Mouse (Mus musculus): ENCODE measurements around the gene Slc7a5.

GRCm38 (mm10) chr8:121896476-121897145, 10.9 kb downstream of the Slc7a5 start:
- TF ChIP-seq CTCF (IDR thresholded peaks at IDR 0.05; ENCODE audit: low read depth) (no peak), EP300 (IDR thresholded peaks at IDR 0.05; ENCODE audit: low read depth) (no peak)

Data from liver, postnatal 0 days (tissue).